In the genomic region with DNA sequence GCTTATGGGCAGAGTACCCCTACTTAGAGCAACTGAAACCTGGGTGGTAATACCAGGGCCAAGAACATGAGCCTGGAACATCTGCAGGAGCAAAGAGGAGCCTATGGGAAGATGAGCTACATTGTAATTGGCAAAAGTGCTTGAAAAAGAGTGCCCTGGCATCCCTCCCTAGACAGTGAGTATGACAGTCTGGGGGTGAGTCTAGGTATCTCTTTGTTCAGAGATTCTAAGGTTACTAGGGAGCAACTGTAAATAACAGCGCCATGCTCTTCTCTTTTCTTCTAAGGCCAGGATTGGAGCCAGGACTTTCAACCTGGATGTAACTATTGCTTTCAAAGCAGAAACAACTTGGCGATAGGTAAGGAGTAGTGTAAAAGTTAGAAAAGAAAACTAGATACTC, we compare ENCODE assay signal across 17 mouse cellular contexts. TPM values are rescaled to one million over a fixed set of nuclear protein-coding genes. Genes with fewer than 3 reads are reported as not detected.
DNase-seq lines count a peak whose midpoint lies in the region; ATAC-seq and TF ChIP-seq lines count a peak whose summit lies in the region.
"Had no signal": no experiment of that assay in that cellular context is flagged by ENCODE, and none has a peak within 500 bp of the region (broad histone marks: within the 10 kb centered on the region; RNA-seq: fewer than 3 reads in every experiment).

A gene (plus strand): TSS at position 301 of the 400 bp plus-strand sequence.

- H3K36me3 ChIP-seq in testis, adult 2 months (ENCODE audit: control insufficient read depth, insufficient read depth, low read length) = no peaks in the 10 kb centered on the region
- H3K36me3 ChIP-seq in hindbrain, embryonic 13.5 days = no peaks in the 10 kb centered on the region
- H3K36me3 ChIP-seq in midbrain, embryonic 12.5 days = no peaks in the 10 kb centered on the region
- H3K36me3 ChIP-seq in intestine, embryonic 15.5 days = no peaks in the 10 kb centered on the region
- H3K36me3 ChIP-seq: heart, embryonic 12.5 days; liver, embryonic 15.5 days had no signal

- no peak for ATAC-seq in hindbrain, embryonic 13.5 days (ENCODE audit: low FRiP score)
- no peak for ATAC-seq in midbrain, embryonic 12.5 days (ENCODE audit: low FRiP score, low read depth)
- ATAC-seq in intestine, embryonic 15.5 days = no peak
- ATAC-seq: Patski had no signal

- H3K4me3 ChIP-seq in testis, adult 2 months (ENCODE audit: control insufficient read depth, low read depth, low read length) = no peak within 1 kb of the TSS
- no peak within 1 kb of the TSS for H3K4me3 ChIP-seq in hindbrain, embryonic 13.5 days
- no peak within 1 kb of the TSS for H3K4me3 ChIP-seq in midbrain, embryonic 12.5 days
- H3K4me3 ChIP-seq in intestine, embryonic 15.5 days (replicated peaks) = no peak within 1 kb of the TSS
- H3K4me3 ChIP-seq: heart, embryonic 12.5 days; liver, embryonic 15.5 days had no signal

- no peak for TF ChIP-seq POLR2A in testis, adult 2 months (IDR thresholded peaks at IDR 0.05; ENCODE audit: control insufficient read depth, low read depth, low read length)

- H3K9me3 ChIP-seq in hindbrain, embryonic 13.5 days = no peaks in the 10 kb centered on the region
- H3K9me3 ChIP-seq in midbrain, embryonic 12.5 days = no peaks in the 10 kb centered on the region
- H3K9me3 ChIP-seq in intestine, embryonic 15.5 days = no peaks in the 10 kb centered on the region
- H3K9me3 ChIP-seq: heart, embryonic 12.5 days; liver, embryonic 15.5 days had no signal

- H3K4me2 ChIP-seq in hindbrain, embryonic 13.5 days = no peak within 1 kb of the TSS
- peak within 1 kb of the TSS; percentile 45; the same call in 1 of the 2 replicates for H3K4me2 ChIP-seq in midbrain, embryonic 12.5 days (replicated peaks)
- H3K4me2 ChIP-seq in intestine, embryonic 15.5 days (replicated peaks) = no peak within 1 kb of the TSS
- H3K4me2 ChIP-seq: heart, embryonic 12.5 days; liver, embryonic 15.5 days had no signal

- no peaks in the 10 kb centered on the region for H3K27me3 ChIP-seq in testis, adult 2 months (ENCODE audit: control insufficient read depth, insufficient read depth, low read length)
- peaks cover 64% of the 10 kb centered on the region for H3K27me3 ChIP-seq in hindbrain, embryonic 13.5 days
- peaks cover 48% of the 10 kb centered on the region for H3K27me3 ChIP-seq in midbrain, embryonic 12.5 days
- peaks cover 49% of the 10 kb centered on the region for H3K27me3 ChIP-seq in intestine, embryonic 15.5 days (replicated peaks)

- peaks cover 4% of the 10 kb centered on the region for H3K4me1 ChIP-seq in testis, adult 2 months (ENCODE audit: control insufficient read depth, insufficient read depth, low read length)
- H3K4me1 ChIP-seq in hindbrain, embryonic 13.5 days (replicated peaks) = no peaks in the 10 kb centered on the region
- no peaks in the 10 kb centered on the region for H3K4me1 ChIP-seq in midbrain, embryonic 12.5 days
- H3K4me1 ChIP-seq in intestine, embryonic 15.5 days (replicated peaks) = no peaks in the 10 kb centered on the region
- H3K4me1 ChIP-seq: heart, embryonic 12.5 days; liver, embryonic 15.5 days had no signal

- WGBS in hindbrain, embryonic 13.5 days = 96% methylated on average over 2 of the region's 2 CpGs
- WGBS in midbrain, embryonic 12.5 days = 84% methylated on average over 2 of the region's 2 CpGs
- WGBS in intestine, embryonic 15.5 days = 75% methylated on average over 2 of the region's 2 CpGs

- no peak for TF ChIP-seq CTCF in testis, adult 2 months (IDR thresholded peaks at IDR 0.05; ENCODE audit: control insufficient read depth, insufficient read depth, insufficient replicate concordance, low read depth, low read length)

- peak within 1 kb of the TSS; percentile 65; the same call in 1 of the 2 replicates for H3K27ac ChIP-seq in testis, adult 2 months (ENCODE audit: control insufficient read depth, insufficient read depth, low read depth, low read length)
- no peak within 1 kb of the TSS for H3K27ac ChIP-seq in hindbrain, embryonic 13.5 days
- no peak within 1 kb of the TSS for H3K27ac ChIP-seq in midbrain, embryonic 12.5 days (replicated peaks)
- no peak within 1 kb of the TSS for H3K27ac ChIP-seq in intestine, embryonic 15.5 days
- H3K27ac ChIP-seq: liver, embryonic 15.5 days; stomach, postnatal 0 days had no signal

- DNase-seq in testis, postnatal 10 days (ENCODE audit: low spot score) = no peak
- DNase-seq in cerebellum, adult 11-12 months = no peak
- no peak for DNase-seq in thymus, postnatal 0 days (ENCODE audit: low spot score)
- DNase-seq in kidney, adult 11 months = no peak
- DNase-seq: cerebellum, adult 18-20 months; heart, postnatal 36 days; kidney, adult 2 months; thymus, postnatal 4 days had no signal

- H3K9ac ChIP-seq in hindbrain, embryonic 13.5 days = no peak within 1 kb of the TSS
- H3K9ac ChIP-seq in midbrain, embryonic 12.5 days (replicated peaks) = no peak within 1 kb of the TSS
- H3K9ac ChIP-seq in intestine, embryonic 15.5 days = no peak within 1 kb of the TSS
- H3K9ac ChIP-seq: heart, embryonic 12.5 days; liver, embryonic 15.5 days had no signal

RNA-seq across cellular contexts. Expression of the gene that starts here (rescaled TPM):
- 2.5 and 3.0 TPM in 2 replicates for polyA plus RNA-seq in testis, adult 2 months (2012; rRNA removed)
- 17.4 and 23.2 TPM in 2 replicates for polyA plus RNA-seq in hindbrain, embryonic 13.5 days (2015; fragmentation: Nextera tagmentation; extraction: Ambion mirVana)
- polyA plus RNA-seq in midbrain, embryonic 12.5 days (2016; fragmentation: Nextera tagmentation; extraction: Ambion mirVana) = 38.8 and 49.3 TPM in 2 replicates
- polyA plus RNA-seq in thymus, postnatal 0 days (2015; fragmentation: Nextera tagmentation; extraction: Ambion mirVana) = not detected in 2 replicates
- polyA plus RNA-seq in intestine, embryonic 15.5 days (2015; fragmentation: Nextera tagmentation; extraction: Ambion mirVana) = not detected in 2 replicates
- polyA plus RNA-seq: kidney, adult 2 months; large intestine, adult 2 months; liver, embryonic 15.5 days; Patski; stomach, postnatal 0 days had no signal
